Mouse (Mus musculus): ENCODE results near the gene Olfr204. TPM values are rescaled to one million over a fixed set of nuclear protein-coding genes. Genes with fewer than 3 reads are reported as not detected.

The Olfr204 gene
- polyA plus RNA-seq (2012; fragmentation: generic; extraction: Trizol) = not detected

GRCm38 (mm10) chr16:59318148-59318547 is at the start of gene Olfr204:
Olfr204 (minus strand) TSS chr16:59318248.

GRCm38 (mm10) chr16:59363893-59364292 is 45.8 kb upstream of the Olfr204 start, which contains the start of gene Olfr209:
Olfr209 (minus strand) TSS chr16:59363993.

GRCm38 (mm10) chr16:59349146-59349545 is 31.1 kb upstream of the Olfr204 start, which contains the start of gene Olfr206:
Olfr206 (minus strand) TSS chr16:59349246.

GRCm38 (mm10) chr16:59331038-59331437 is 13.0 kb upstream of the Olfr204 start, which contains the start of gene Olfr205:
Olfr205 (minus strand) TSS chr16:59331138.

GRCm38 (mm10) chr16:59298581-59298980 is 19.5 kb downstream of the Olfr204 start, which contains the start of gene Olfr203:
Olfr203 (plus strand) TSS chr16:59298881.

GRCm38 (mm10) chr16:59286693-59287092 is 31.4 kb downstream of the Olfr204 start, which contains the start of gene Olfr202:
Olfr202 (minus strand) TSS chr16:59286793.

GRCm38 (mm10) chr16:59272532-59272931 is 45.5 kb downstream of the Olfr204 start, which contains the start of gene Olfr201:
Olfr201 (minus strand) TSS chr16:59272632.

Other genes starting within 250 kb of the Olfr204 start
- gene Olfr190, start 240.2 kb downstream of the Olfr204 start, polyA plus RNA-seq (2012; fragmentation: generic; extraction: Trizol) = not detected
- not detected for gene Olfr191, start 228.4 kb downstream of the Olfr204 start, polyA plus RNA-seq (2012; fragmentation: generic; extraction: Trizol)
- not detected for gene Olfr193, start 206.4 kb downstream of the Olfr204 start, polyA plus RNA-seq (2012; fragmentation: generic; extraction: Trizol)
- gene Olfr194, start 197.2 kb downstream of the Olfr204 start, polyA plus RNA-seq (2012; fragmentation: generic; extraction: Trizol) = not detected
- not detected for gene Olfr195, start 171.2 kb downstream of the Olfr204 start, polyA plus RNA-seq (2012; fragmentation: generic; extraction: Trizol)
- gene Olfr196, start 147.8 kb downstream of the Olfr204 start, polyA plus RNA-seq (2012; fragmentation: generic; extraction: Trizol) = not detected
- not detected for gene Olfr198, start 114.7 kb downstream of the Olfr204 start, polyA plus RNA-seq (2012; fragmentation: generic; extraction: Trizol)
- gene Olfr199, start 98.5 kb downstream of the Olfr204 start, polyA plus RNA-seq (2012; fragmentation: generic; extraction: Trizol) = not detected
- gene Olfr201, start 45.6 kb downstream of the Olfr204 start, polyA plus RNA-seq (2012; fragmentation: generic; extraction: Trizol) = not detected
- gene Olfr202, start 31.5 kb downstream of the Olfr204 start, polyA plus RNA-seq (2012; fragmentation: generic; extraction: Trizol) = not detected
- not detected for gene Olfr203, start 19.4 kb downstream of the Olfr204 start, polyA plus RNA-seq (2012; fragmentation: generic; extraction: Trizol)
- gene Olfr205, start 12.9 kb upstream of the Olfr204 start, polyA plus RNA-seq (2012; fragmentation: generic; extraction: Trizol) = not detected
- gene Olfr206, start 31.0 kb upstream of the Olfr204 start, polyA plus RNA-seq (2012; fragmentation: generic; extraction: Trizol) = not detected
- gene Olfr209, start 45.7 kb upstream of the Olfr204 start, polyA plus RNA-seq (2012; fragmentation: generic; extraction: Trizol) = not detected
- gene Gabrr3, start 89.1 kb upstream of the Olfr204 start, polyA plus RNA-seq (2012; fragmentation: generic; extraction: Trizol) = not detected
- 1 to 10 TPM; 4.4 to 7.5 TPM for gene Riox2, start 153.5 kb upstream of the Olfr204 start, polyA plus RNA-seq (2012; fragmentation: generic; extraction: Trizol)